29 mouse cellular contexts compared by ENCODE assay signal in genomic region chr7:101463665-101464271, GRCm38 (mm10). TPM values are rescaled to one million over a fixed set of nuclear protein-coding genes. Genes with fewer than 3 reads are reported as not detected.
DNase-seq lines count a peak whose midpoint lies in the region; TF ChIP-seq lines count a peak whose summit lies in the region.
"Had no signal": no experiment of that assay in that cellular context is flagged by ENCODE, and none has a peak within 500 bp of the region (broad histone marks: within the 10 kb centered on the region; RNA-seq: fewer than 3 reads in every experiment).

No protein-coding gene starts in this region.

- peak in 1 of 2 experiments; percentile 30 for DNase-seq in heart, adult 2 months
- DNase-seq in heart, adult 9 months (ENCODE audit: low spot score in 2 of 2), result no peak
- peak; percentile 78 for DNase-seq in left cerebral cortex, postnatal 4 days
- DNase-seq in left cerebral cortex, postnatal 10 days (ENCODE audit: extremely low spot score in 1 of 2, low spot score in 2 of 2), result no peak
- DNase-seq in retina, postnatal 1 day, result peak; percentile 48
- DNase-seq in retina, embryonic 14.5 days (ENCODE audit: low spot score), result no peak
- no peak for DNase-seq in right cerebral cortex, postnatal 14 days
- DNase-seq: adrenal gland, adult 8-10 months; B cell, adult 2 months; cerebellum, adult 9-10 months; gastrocnemius, postnatal 25 days; kidney, adult 9 months; kidney, postnatal 25 days; liver, embryonic 13.5 days; lung, adult 2 months; lung, postnatal 36 days; midbrain, embryonic 14.5 days had no signal

- H3K36me3 ChIP-seq in heart, adult 2 months (ENCODE audit: control insufficient read depth, insufficient read depth, low read length), result peaks cover 11% of the 10 kb centered on the region
- H3K36me3 ChIP-seq: embryonic facial prominence, embryonic 12.5 days; forebrain, embryonic 12.5 days; G1E; hindbrain, embryonic 15.5 days; intestine, embryonic 15.5 days; liver, embryonic 13.5 days had no signal

- H3K27ac ChIP-seq in heart, adult 2 months, result peak overlapping the region; percentile 47
- H3K27ac ChIP-seq: embryonic facial prominence, embryonic 12.5 days; forebrain, embryonic 12.5 days; intestine, embryonic 15.5 days; liver, embryonic 13.5 days; stomach, postnatal 0 days had no signal

- intact Hi-C loops in heart, adult 2 months (cut with DNase I), result no loop called here
- intact Hi-C loops in left cerebral cortex, postnatal 4 days (cut with DNase I), result no loop called here
- intact Hi-C loops in left cerebral cortex, postnatal 10 days (cut with DNase I), result no loop called here

- peaks cover 59% of the 10 kb centered on the region for H3K4me1 ChIP-seq in heart, adult 2 months (ENCODE audit: control insufficient read depth, insufficient read depth, low read length)

- no peak for TF ChIP-seq POLR2A in heart, adult 2 months (IDR thresholded peaks at IDR 0.05; ENCODE audit: insufficient read depth, low read depth, low read length)

- TF ChIP-seq CTCF in heart, adult 2 months (IDR thresholded peaks at IDR 0.05), result no peak

- H3K27me3 ChIP-seq in heart, adult 2 months (ENCODE audit: control insufficient read depth, insufficient read depth, low read length), result no peaks in the 10 kb centered on the region
- H3K27me3 ChIP-seq: embryonic facial prominence, embryonic 12.5 days; forebrain, embryonic 12.5 days; hindbrain, embryonic 15.5 days; intestine, embryonic 15.5 days; liver, embryonic 13.5 days had no signal

- TF ChIP-seq EP300 in heart, adult 2 months (IDR thresholded peaks at IDR 0.05; ENCODE audit: insufficient read depth, low read depth, low read length), result no peak

- H3K4me3 ChIP-seq in heart, adult 2 months, result no peak overlapping the region
- H3K4me3 ChIP-seq: embryonic facial prominence, embryonic 12.5 days; erythroblast, embryonic 14.5 days; forebrain, embryonic 12.5 days; hindbrain, embryonic 15.5 days; intestine, embryonic 15.5 days; liver, embryonic 13.5 days; megakaryocyte, embryonic 14.5 days had no signal

- H3K79me2 ChIP-seq in heart, adult 2 months (replicated peaks; ENCODE audit: control insufficient read depth, insufficient read depth, low read length), result no peaks in the 10 kb centered on the region

- no peak overlapping the region for H3K9ac ChIP-seq in heart, adult 2 months (ENCODE audit: low read depth, low read length)
- H3K9ac ChIP-seq: embryonic facial prominence, embryonic 12.5 days; forebrain, embryonic 12.5 days; hindbrain, embryonic 15.5 days; intestine, embryonic 15.5 days; liver, embryonic 13.5 days had no signal

- 44% methylated on average over 11 of the region's 11 CpGs for WGBS in heart, adult 2 months

RNA-seq across cellular contexts. Expression of gene Pde2a, which starts 42.3 kb away (rescaled TPM):
- total RNA-seq in heart, adult 2 months (2021), result 10 to 100 TPM; 56.0 to 57.1 TPM
- polyA plus RNA-seq in heart, adult 2 months (2012; rRNA removed), result 41.6 and 57.0 TPM in 2 replicates
- 100 to 1,000 TPM; 173 to 179 TPM for total RNA-seq in left cerebral cortex, postnatal 4 days (2021)
- total RNA-seq in left cerebral cortex, postnatal 10 days (2021), result 100 to 1,000 TPM; 294 to 295 TPM
- polyA plus RNA-seq: G1E had no signal

RNA-seq across cellular contexts. Expression of gene Gm45837, which starts 53.1 kb away (rescaled TPM):
- not detected for total RNA-seq in heart, adult 2 months (2021)
- not detected in 2 replicates for polyA plus RNA-seq in heart, adult 2 months (2012; rRNA removed)
- 1 to 10 TPM in 1 of 2 experiments, not detected in 1; 6.6 TPM for total RNA-seq in left cerebral cortex, postnatal 4 days (2021)
- total RNA-seq in left cerebral cortex, postnatal 10 days (2021), result 1 to 10 TPM; 1.1 to 1.8 TPM
- total RNA-seq: G1E; heart, postnatal 25 days had no signal
- polyA plus RNA-seq: embryonic facial prominence, embryonic 12.5 days; erythroblast, embryonic 14.5 days; forebrain, embryonic 12.5 days; heart, embryonic 14.5 days; hindbrain, embryonic 15.5 days; midbrain, embryonic 14.5 days; neural tube, embryonic 14.5 days; thymus, postnatal 0 days had no signal

Comparison
In these comparisons a context has a peak if more than half of its experiments do, and no peak if none do; other contexts are left out.
1. DNase-seq: peak in left cerebral cortex, postnatal 4 days (single experiment) and retina, postnatal 1 day (single experiment); none in heart, adult 9 months (0 of 2), left cerebral cortex, postnatal 10 days (0 of 2), retina, embryonic 14.5 days (single experiment) and right cerebral cortex, postnatal 14 days (single experiment).